Mouse (Mus musculus): ENCODE measurements around the gene Mcm6.

DNA sequence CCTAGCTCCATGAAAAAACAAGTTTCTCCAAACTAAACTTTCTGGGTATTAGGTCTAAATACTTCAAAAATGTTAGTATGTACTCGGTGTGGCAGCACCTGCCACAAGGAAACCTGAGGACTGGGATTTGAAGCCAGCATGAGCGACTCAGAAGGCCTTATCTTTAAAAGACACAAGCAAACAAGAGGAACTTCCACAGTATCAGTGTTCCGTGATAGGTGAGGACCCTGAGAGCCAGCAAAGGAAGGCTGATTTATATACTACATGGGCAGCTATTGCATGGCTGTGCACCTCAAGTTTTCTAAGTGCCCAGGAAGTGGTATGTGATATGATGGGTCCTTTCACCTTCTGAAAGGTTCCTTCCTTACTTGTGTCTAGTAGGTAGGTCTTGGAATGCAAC, 6.4 kb downstream of the Mcm6 start:
- TF ChIP-seq POLR2A (IDR thresholded peaks at IDR 0.05; ENCODE audit: borderline replicate concordance, insufficient read depth, low read length) (no peak), CTCF (IDR thresholded peaks at IDR 0.05; ENCODE audit: borderline replicate concordance, insufficient read depth, low read depth, low read length) (no peak)
